Mouse (Mus musculus): Measurements from ENCODE around the gene Tsr2. TPM values are rescaled to one million over a fixed set of nuclear protein-coding genes. Genes with fewer than 3 reads are reported as not detected.

Gene Tsr2
- polyA plus RNA-seq, 1 experiment = 5.0 TPM

- DNase-seq = no peak
- 63% methylated on average over 7 of the region's 7 CpGs for WGBS
- TF ChIP-seq POLR2A (IDR thresholded peaks at IDR 0.05; ENCODE audit: control insufficient read depth, extremely low read depth, insufficient read depth, low read length, poor library complexity) = no peak
- H3K4me1 ChIP-seq (replicated peaks; ENCODE audit: control insufficient read depth, insufficient read depth, low read length) = no peaks in the 10 kb centered on the region
- no peak overlapping the region for H3K27ac ChIP-seq (ENCODE audit: control insufficient read depth, insufficient read depth, low read length)
- no peaks in the 10 kb centered on the region for H3K27me3 ChIP-seq (ENCODE audit: control insufficient read depth, insufficient read depth, low read length)
- H3K4me3 ChIP-seq (ENCODE audit: control insufficient read depth, insufficient read depth, low read length) = no peak overlapping the region
- no peaks in the 10 kb centered on the region for H3K36me3 ChIP-seq (ENCODE audit: control insufficient read depth, insufficient read depth, low read length)
These were observed 11.1 kb upstream of the Tsr2 start for GRCm38 (mm10) chrX:151107301-151108067.

- Histone ChIP-seq H3K4me3 (ENCODE audit: control insufficient read depth, insufficient read depth, low read length) (no peak overlapping the region), H3K36me3 (ENCODE audit: control insufficient read depth, insufficient read depth, low read length) (0 out of 2 replicates have a peak, but pooled peaks cover 5% of the 10 kb centered on the region), H3K27me3 (ENCODE audit: control insufficient read depth, insufficient read depth, low read length) (no peaks in the 10 kb centered on the region), H3K27ac (ENCODE audit: control insufficient read depth, insufficient read depth, low read length) (no peak overlapping the region), H3K4me1 (replicated peaks; ENCODE audit: control insufficient read depth, insufficient read depth, low read length) (no peaks in the 10 kb centered on the region)
- TF ChIP-seq CTCF (IDR thresholded peaks at IDR 0.05; ENCODE audit: borderline replicate concordance, control insufficient read depth, extremely low read depth, insufficient read depth, low read length, poor library complexity) = no peak
- no peak for TF ChIP-seq POLR2A (IDR thresholded peaks at IDR 0.05; ENCODE audit: control insufficient read depth, extremely low read depth, insufficient read depth, low read length, poor library complexity)
- 97% methylated on average over 1 of the region's 1 CpGs for WGBS
- no peak for DNase-seq
These were observed 8.9 kb downstream of the Tsr2 start for GRCm38 (mm10) chrX:151087418-151087817.

- Histone ChIP-seq H3K4me1 (replicated peaks; ENCODE audit: control insufficient read depth, insufficient read depth, low read length) (no peaks in the 10 kb centered on the region), H3K27ac (ENCODE audit: control insufficient read depth, insufficient read depth, low read length) (no peak overlapping the region), H3K27me3 (ENCODE audit: control insufficient read depth, insufficient read depth, low read length) (no peaks in the 10 kb centered on the region), H3K4me3 (ENCODE audit: control insufficient read depth, insufficient read depth, low read length) (no peak overlapping the region), H3K36me3 (ENCODE audit: control insufficient read depth, insufficient read depth, low read length) (0 out of 2 replicates have a peak, but pooled peaks cover 5% of the 10 kb centered on the region)
- no peak for DNase-seq
- no peak for TF ChIP-seq POLR2A (IDR thresholded peaks at IDR 0.05; ENCODE audit: control insufficient read depth, extremely low read depth, insufficient read depth, low read length, poor library complexity)
- no peak for TF ChIP-seq CTCF (IDR thresholded peaks at IDR 0.05; ENCODE audit: borderline replicate concordance, control insufficient read depth, extremely low read depth, insufficient read depth, low read length, poor library complexity)
- WGBS = 95% methylated on average over 2 of the region's 2 CpGs
These were observed 10.7 kb downstream of the Tsr2 start for GRCm38 (mm10) chrX:151085599-151085998.

- no peaks in the 10 kb centered on the region for H3K4me1 ChIP-seq (replicated peaks; ENCODE audit: control insufficient read depth, insufficient read depth, low read length)
- no peak for DNase-seq
- 90% methylated on average over 4 of the region's 4 CpGs for WGBS
- no peak overlapping the region for H3K27ac ChIP-seq (ENCODE audit: control insufficient read depth, insufficient read depth, low read length)
- H3K4me3 ChIP-seq (ENCODE audit: control insufficient read depth, insufficient read depth, low read length) = no peak overlapping the region
- TF ChIP-seq POLR2A (IDR thresholded peaks at IDR 0.05; ENCODE audit: control insufficient read depth, extremely low read depth, insufficient read depth, low read length, poor library complexity) = no peak
- TF ChIP-seq CTCF (IDR thresholded peaks at IDR 0.05; ENCODE audit: borderline replicate concordance, control insufficient read depth, extremely low read depth, insufficient read depth, low read length, poor library complexity) = no peak
- H3K27me3 ChIP-seq (ENCODE audit: control insufficient read depth, insufficient read depth, low read length) = no peaks in the 10 kb centered on the region
- no peaks in the 10 kb centered on the region for H3K36me3 ChIP-seq (ENCODE audit: control insufficient read depth, insufficient read depth, low read length)
These were observed 19.3 kb downstream of the Tsr2 start for GRCm38 (mm10) chrX:151076941-151077485.

GRCm38 (mm10) chrX:151076007-151076406 lies 20.3 kb downstream of the Tsr2 start:
- 97% methylated on average over 5 of the region's 5 CpGs for WGBS
- DNase-seq = no peak

GRCm38 (mm10) chrX:151067876-151068275 lies 28.5 kb downstream of the Tsr2 start:
- Histone ChIP-seq H3K4me3 (ENCODE audit: control insufficient read depth, insufficient read depth, low read length) (no peak overlapping the region), H3K4me1 (replicated peaks; ENCODE audit: control insufficient read depth, insufficient read depth, low read length) (no peaks in the 10 kb centered on the region), H3K27me3 (ENCODE audit: control insufficient read depth, insufficient read depth, low read length) (no peaks in the 10 kb centered on the region), H3K36me3 (ENCODE audit: control insufficient read depth, insufficient read depth, low read length) (no peaks in the 10 kb centered on the region), H3K27ac (ENCODE audit: control insufficient read depth, insufficient read depth, low read length) (no peak overlapping the region)
- 95% methylated on average over 5 of the region's 5 CpGs for WGBS
- TF ChIP-seq POLR2A (IDR thresholded peaks at IDR 0.05; ENCODE audit: control insufficient read depth, extremely low read depth, insufficient read depth, low read length, poor library complexity) (no peak), CTCF (IDR thresholded peaks at IDR 0.05; ENCODE audit: borderline replicate concordance, control insufficient read depth, extremely low read depth, insufficient read depth, low read length, poor library complexity) (no peak)
- no peak for DNase-seq

More at GRCm38 (mm10) chrX:151076007-151076406, 20.3 kb downstream of the Tsr2 start:
- Histone ChIP-seq H3K36me3 (ENCODE audit: control insufficient read depth, insufficient read depth, low read length) (no peaks in the 10 kb centered on the region), H3K4me1 (replicated peaks; ENCODE audit: control insufficient read depth, insufficient read depth, low read length) (no peaks in the 10 kb centered on the region), H3K27me3 (ENCODE audit: control insufficient read depth, insufficient read depth, low read length) (no peaks in the 10 kb centered on the region), H3K4me3 (ENCODE audit: control insufficient read depth, insufficient read depth, low read length) (no peak overlapping the region), H3K27ac (ENCODE audit: control insufficient read depth, insufficient read depth, low read length) (no peak overlapping the region)
- TF ChIP-seq POLR2A (IDR thresholded peaks at IDR 0.05; ENCODE audit: control insufficient read depth, extremely low read depth, insufficient read depth, low read length, poor library complexity) (no peak), CTCF (IDR thresholded peaks at IDR 0.05; ENCODE audit: borderline replicate concordance, control insufficient read depth, extremely low read depth, insufficient read depth, low read length, poor library complexity) (no peak)

Measured in thymus, adult 2 months (tissue).